Mouse (Mus musculus): Measurements from ENCODE around the gene Lyrm4. TPM values are rescaled to one million over a fixed set of nuclear protein-coding genes. Genes with fewer than 3 reads are reported as not detected.

Gene Lyrm4
- polyA plus RNA-seq, 1 experiment from 2014 or later: 26.7 TPM

DNA sequence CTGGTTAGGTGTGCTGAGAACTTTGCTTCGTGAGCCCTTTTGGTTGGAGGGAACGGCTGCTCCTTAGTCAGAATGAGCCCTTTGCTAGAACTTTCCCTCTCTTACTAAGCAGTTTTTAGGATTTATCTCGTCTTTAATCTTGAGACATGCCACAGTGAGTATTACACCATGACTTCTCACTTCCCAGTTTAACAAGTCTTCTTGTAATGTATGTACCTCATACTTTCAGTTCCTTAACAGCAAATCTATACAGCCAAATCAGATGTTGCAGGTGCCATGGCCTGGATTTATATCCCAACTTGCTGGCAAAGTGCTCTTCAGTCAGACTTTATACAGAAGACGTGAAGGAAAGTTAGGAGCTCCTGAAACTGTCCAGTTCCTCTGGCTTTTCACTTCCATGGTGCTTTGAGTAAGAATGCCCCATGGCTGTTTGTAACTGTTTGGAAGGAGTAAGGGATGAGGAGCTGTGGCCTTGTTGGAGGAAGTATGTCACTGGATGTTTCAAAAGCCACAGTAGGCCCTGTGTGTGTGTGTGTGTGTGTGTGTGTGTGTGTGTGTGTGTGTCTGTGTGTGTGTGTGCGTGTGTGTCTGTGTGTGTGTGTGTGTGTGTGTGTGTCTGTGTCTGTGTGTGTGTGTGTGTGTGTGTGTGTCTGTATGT is 14.8 kb upstream of the Lyrm4 start:
- 87% methylated on average over 4 of the region's 5 CpGs for whole genome bisulfite sequencing
- Histone ChIP-seq H3K27ac (no peak overlapping the region), H3K9me3 (no peaks in the 10 kb centered on the region), H3K4me2 (replicated peaks) (no peak overlapping the region), H3K4me3 (no peak overlapping the region), H3K9ac (no peak overlapping the region), H3K36me3 (peaks cover 3% of the 10 kb centered on the region; the same call in 1 of the 2 replicates), H3K4me1 (no peaks in the 10 kb centered on the region), H3K27me3 (no peaks in the 10 kb centered on the region)
- no peak for ATAC-seq (ENCODE audit: low FRiP score, low read depth)

DNA sequence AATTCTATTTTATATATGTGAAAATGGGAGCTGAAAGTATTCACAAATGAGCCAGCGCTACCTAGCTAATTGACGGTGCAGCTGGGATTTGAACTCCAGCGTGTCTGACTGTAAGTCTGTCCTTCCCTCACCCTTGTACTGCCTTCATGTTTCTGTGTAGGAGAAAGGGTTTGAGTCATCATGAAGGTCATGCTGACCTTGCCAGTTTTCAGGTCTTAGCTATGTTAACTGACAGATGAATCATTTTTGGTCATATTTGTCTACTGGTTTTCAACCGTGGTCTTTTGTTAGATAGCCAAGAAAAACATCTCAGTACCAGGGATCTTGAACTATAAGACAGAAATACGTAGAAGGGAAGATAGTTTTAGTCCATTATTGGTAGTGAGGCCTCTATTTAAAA is 14.1 kb upstream of the Lyrm4 start:
- Histone ChIP-seq H3K4me1 (no peaks in the 10 kb centered on the region), H3K9me3 (no peaks in the 10 kb centered on the region), H3K36me3 (peaks cover 3% of the 10 kb centered on the region; the same call in 1 of the 2 replicates), H3K9ac (no peak overlapping the region), H3K27ac (no peak overlapping the region), H3K4me3 (no peak overlapping the region), H3K27me3 (no peaks in the 10 kb centered on the region), H3K4me2 (replicated peaks) (no peak overlapping the region)
- no peak for ATAC-seq (ENCODE audit: low FRiP score, low read depth)
- 89% methylated on average over 5 of the region's 5 CpGs for WGBS

DNA sequence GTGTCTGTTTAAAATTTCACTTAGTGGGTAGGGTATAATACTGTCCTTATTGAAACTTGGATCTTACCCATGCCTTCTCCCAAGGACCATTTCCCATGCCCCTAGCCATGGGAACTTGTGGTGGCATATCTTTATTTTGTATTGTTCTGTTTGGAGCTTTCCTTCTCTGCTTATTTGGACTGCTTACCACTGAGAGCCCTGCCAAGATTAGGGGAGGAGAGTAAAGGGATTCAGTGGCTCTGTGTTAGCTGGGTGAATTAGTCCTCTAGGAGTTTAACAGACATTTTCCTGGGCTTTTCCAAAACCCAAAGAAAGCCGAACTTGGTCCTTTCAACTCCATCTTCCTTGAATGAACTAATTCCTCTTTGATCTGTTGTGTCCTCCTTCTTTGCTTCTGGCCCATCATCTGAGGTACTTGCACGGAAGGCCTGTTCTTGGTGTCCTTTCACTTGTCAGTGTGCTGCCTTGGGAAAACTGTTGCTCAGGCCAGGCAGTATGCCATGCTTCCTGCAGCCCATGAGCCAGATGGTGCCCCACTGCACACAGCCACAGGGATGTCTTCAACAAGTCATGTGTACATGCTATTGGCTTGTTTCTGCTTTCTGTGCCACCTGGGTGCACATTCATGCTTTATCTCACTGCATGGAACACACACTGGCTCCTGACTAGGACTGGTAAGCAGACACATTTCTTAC is 12.2 kb upstream of the Lyrm4 start:
- Histone ChIP-seq H3K36me3 (peaks cover 3% of the 10 kb centered on the region; the same call in 1 of the 2 replicates), H3K27me3 (no peaks in the 10 kb centered on the region), H3K9me3 (no peaks in the 10 kb centered on the region), H3K9ac (no peak overlapping the region), H3K27ac (no peak overlapping the region), H3K4me1 (no peaks in the 10 kb centered on the region), H3K4me2 (replicated peaks) (no peak overlapping the region), H3K4me3 (no peak overlapping the region)
- 82% methylated on average over 2 of the region's 2 CpGs for WGBS
- ATAC-seq (ENCODE audit: low FRiP score, low read depth): no peak

DNA sequence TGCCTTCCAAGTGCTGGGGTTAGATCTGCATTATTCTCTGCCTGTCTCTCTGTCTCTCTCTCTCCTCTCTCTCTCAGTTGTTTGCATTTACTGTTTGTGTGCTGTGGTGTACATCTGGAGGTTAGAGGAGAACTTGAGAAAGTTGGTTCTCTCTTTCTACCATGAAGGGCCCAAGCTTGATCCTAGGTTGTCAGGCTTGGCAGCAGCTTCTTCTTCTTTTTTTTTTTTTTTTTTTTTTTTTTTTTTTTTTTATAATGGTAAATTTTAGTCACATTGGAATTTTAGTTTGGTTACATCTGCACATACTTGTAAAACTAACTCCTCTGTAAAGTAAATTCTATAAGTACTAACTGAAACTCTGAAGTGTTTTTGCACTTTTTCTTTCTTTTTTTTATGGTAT is 3.3 kb upstream of the Lyrm4 start:
- peaks cover 12% of the 10 kb centered on the region for H3K4me1 ChIP-seq
- no peak for ATAC-seq (ENCODE audit: low FRiP score, low read depth)
- no peaks in the 10 kb centered on the region for H3K9me3 ChIP-seq
- no peak overlapping the region for H3K4me3 ChIP-seq
- H3K9ac ChIP-seq: no peak overlapping the region
- H3K36me3 ChIP-seq: no peaks in the 10 kb centered on the region
- no peak overlapping the region for H3K27ac ChIP-seq
- H3K4me2 ChIP-seq (replicated peaks): no peak overlapping the region
- no peaks in the 10 kb centered on the region for H3K27me3 ChIP-seq

DNA sequence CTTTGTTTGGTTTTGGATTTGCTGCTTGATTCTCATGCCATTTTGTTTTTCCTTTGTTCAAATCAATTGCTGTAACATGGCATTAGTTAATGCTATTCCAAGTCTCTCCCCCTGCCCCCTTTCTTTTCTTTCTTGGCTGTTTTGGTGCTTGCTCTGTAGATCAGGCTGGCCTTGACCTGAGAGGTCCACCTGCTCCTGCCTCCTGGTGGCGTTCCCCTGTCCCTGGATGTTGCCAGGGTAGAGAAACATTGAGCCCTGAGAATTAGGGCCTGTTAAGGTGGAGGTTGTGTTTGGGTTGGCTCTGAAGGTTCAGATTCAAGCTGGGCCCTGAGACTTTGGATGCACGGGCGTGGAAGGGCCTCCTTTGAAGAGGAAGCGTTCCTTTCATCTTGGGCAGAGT is 2.4 kb upstream of the Lyrm4 start:
- H3K4me1 ChIP-seq: peaks cover 12% of the 10 kb centered on the region
- 70% methylated on average over 4 of the region's 4 CpGs for WGBS

DNA sequence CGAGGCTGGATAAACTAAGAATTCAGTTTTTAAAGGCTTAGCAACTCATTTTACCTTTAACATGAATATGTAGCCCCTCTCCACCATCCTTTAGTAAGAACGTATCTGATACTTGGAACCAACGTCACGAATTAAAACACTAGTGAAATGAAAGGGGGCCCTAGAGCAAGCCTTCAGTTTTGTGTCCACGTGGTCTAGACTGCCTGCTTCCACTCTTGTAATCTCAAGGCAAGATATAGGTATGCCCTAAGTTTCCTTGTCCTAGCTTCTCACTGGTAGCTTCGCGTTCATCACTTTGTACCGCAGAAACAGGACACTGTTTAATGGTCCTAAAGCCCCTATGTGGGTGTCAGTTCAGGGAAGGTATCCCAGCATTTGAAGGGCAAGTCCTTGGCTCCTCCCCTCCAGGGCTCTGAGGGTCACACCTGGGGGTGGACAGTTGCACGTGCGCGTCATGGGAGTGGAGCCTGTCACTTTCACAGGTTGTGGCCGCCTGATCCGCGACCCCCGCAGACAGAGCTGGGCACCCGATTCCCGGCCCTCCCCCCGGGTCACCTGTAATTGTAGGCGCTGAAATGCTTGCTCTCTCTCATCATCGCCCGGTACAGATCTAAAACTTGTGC is 695 bp downstream of the Lyrm4 start:
- ATAC-seq (ENCODE audit: low FRiP score, low read depth): peak; percentile 17; the same call in 1 of the 2 replicates
- Histone ChIP-seq H3K27ac (no peak overlapping the region), H3K4me1 (peaks cover 12% of the 10 kb centered on the region), H3K4me3 (peak overlapping the region; percentile 70), H3K4me2 (replicated peaks) (peak overlapping the region; percentile 90), H3K9me3 (no peaks in the 10 kb centered on the region), H3K9ac (peak overlapping the region; percentile 73), H3K27me3 (no peaks in the 10 kb centered on the region), H3K36me3 (no peaks in the 10 kb centered on the region)
- WGBS: 7% methylated on average over 21 of the region's 21 CpGs

More for the DNA sequence above, 2.4 kb upstream of the Lyrm4 start:
- Histone ChIP-seq H3K36me3 (no peaks in the 10 kb centered on the region), H3K27me3 (no peaks in the 10 kb centered on the region), H3K4me2 (replicated peaks) (no peak overlapping the region), H3K9me3 (no peaks in the 10 kb centered on the region), H3K4me3 (no peak overlapping the region), H3K27ac (no peak overlapping the region), H3K9ac (no peak overlapping the region)
- ATAC-seq (ENCODE audit: low FRiP score, low read depth): no peak

DNA sequence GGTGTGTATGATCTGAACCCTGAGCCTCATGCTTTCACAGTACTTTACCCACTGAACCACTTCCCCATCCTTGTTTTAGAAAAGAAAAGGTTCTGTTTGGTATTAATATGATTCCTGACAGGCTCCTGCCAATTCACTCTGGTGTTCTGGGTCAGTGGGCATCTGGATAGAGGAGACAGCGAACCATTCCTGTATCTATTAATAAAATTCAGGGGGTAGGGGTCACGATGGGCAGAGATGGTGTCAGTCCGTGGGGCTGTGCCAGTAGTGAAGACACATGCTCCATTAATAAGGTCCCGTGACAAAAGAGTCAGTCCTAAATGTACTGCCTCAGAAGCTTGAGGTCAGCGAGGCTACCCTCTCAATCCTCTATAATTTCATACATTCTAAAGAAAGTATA is 4.1 kb downstream of the Lyrm4 start:
- Histone ChIP-seq H3K9me3 (no peaks in the 10 kb centered on the region), H3K4me1 (peaks cover 9% of the 10 kb centered on the region), H3K27ac (no peak overlapping the region), H3K27me3 (no peaks in the 10 kb centered on the region), H3K9ac (no peak overlapping the region), H3K4me3 (no peak overlapping the region), H3K4me2 (replicated peaks) (no peak overlapping the region), H3K36me3 (no peaks in the 10 kb centered on the region)
- WGBS: 89% methylated on average over 5 of the region's 5 CpGs
- no peak for ATAC-seq (ENCODE audit: low FRiP score, low read depth)

DNA sequence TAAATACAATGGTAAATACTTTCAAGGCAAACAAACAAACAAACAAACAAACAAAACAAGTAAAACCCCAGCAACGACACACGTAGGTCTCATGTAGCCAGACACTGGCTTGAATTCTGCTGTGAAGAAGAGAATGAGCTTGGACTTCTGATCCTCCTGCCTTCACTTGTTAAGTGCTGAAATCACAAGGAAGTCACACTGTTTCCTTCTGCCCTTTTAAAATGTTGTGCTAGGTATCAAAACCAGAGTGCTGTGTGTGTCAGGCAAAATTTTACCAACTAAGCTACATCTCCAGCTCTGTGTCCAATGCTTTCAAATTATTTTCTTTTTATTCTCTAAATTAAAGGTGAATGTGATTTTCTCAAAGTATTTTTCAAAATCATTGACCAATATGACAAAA is 6.0 kb downstream of the Lyrm4 start:
- H3K4me2 ChIP-seq (replicated peaks): no peak overlapping the region
- H3K9ac ChIP-seq: no peak overlapping the region
- H3K36me3 ChIP-seq: no peaks in the 10 kb centered on the region
- WGBS: 85% methylated on average over 2 of the region's 2 CpGs
- no peaks in the 10 kb centered on the region for H3K9me3 ChIP-seq
- peaks cover 5% of the 10 kb centered on the region for H3K4me1 ChIP-seq
- no peak overlapping the region for H3K4me3 ChIP-seq
- no peak overlapping the region for H3K27ac ChIP-seq
- H3K27me3 ChIP-seq: no peaks in the 10 kb centered on the region
- ATAC-seq (ENCODE audit: low FRiP score, low read depth): no peak

DNA sequence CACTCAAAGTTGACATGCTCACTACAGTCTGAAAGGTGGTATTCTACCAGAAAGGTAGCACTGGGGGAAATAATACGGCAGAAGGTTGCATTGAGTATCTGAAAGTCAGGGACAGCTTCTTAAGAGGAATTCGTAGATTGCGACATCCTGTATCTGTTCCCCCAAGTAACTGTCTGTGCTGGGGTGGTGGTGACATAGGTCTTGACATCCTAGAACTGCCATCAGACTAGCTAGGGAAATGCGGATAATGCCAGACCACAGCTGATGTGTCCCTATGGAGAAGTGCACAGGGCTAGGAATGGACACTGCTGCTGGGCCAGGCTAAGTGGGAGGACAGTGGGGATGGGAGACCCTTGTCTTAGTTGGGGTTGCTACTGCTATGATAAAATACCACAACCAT is 8.8 kb downstream of the Lyrm4 start:
- WGBS: 96% methylated on average over 4 of the region's 4 CpGs
- no peak for ATAC-seq (ENCODE audit: low FRiP score, low read depth)
- Histone ChIP-seq H3K4me2 (replicated peaks) (no peak overlapping the region), H3K36me3 (no peaks in the 10 kb centered on the region), H3K4me3 (no peak overlapping the region), H3K27me3 (no peaks in the 10 kb centered on the region), H3K9me3 (no peaks in the 10 kb centered on the region), H3K9ac (no peak overlapping the region), H3K4me1 (no peaks in the 10 kb centered on the region), H3K27ac (no peak overlapping the region)

DNA sequence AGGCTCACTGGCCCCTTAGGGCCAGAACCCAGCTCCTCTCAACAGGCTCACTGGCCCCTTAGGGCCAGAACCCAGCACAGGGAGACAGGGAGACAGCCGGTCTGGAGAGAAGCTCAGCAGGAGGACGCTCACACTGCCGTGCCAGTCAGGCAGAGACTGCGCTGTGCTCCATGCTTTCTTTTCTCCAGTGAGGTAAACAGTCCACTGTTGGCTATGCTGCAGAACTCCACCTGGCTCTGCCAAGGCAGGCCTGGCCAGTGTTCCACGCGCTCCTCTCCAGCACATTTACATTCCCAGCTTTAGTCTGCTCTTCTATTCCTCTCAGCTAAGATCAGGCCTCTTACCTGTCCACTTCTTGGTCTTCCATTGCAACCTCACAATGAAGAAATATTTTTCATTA is 11.7 kb downstream of the Lyrm4 start:
- WGBS: 96% methylated on average over 6 of the region's 6 CpGs

DNA sequence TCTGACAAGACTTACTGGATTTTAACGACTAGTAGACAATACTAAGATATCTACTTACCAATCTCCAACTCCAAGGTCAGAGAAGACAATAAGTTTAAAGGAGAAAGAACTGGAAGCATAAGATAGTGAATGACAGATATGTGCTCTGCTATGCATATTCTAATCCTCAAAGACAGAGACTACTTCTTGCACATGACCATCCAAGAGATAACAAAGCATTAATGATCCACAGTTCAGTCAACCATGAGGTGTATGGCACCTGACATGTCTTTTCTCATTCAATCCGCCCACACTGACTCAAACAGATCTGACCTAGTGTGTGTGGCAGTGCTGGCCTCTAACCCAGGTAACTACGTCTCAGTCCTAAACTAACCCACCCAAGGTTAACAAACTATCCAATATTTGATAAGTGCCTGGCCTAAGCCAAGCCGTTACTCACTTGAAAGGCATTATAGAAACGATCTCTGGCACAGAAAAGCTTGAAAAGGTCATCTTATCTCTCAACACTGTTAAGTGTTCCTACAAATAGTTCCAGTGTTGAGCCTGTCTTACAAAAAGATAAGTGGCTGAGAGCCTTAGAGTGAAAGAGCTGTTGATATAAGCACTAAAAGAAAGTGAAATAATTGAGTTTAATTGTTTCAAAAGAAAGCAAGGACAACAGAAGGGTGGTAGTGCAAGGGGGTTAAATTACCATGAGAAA is 20.5 kb downstream of the Lyrm4 start:
- H3K4me1 ChIP-seq: no peaks in the 10 kb centered on the region
- H3K27me3 ChIP-seq: no peaks in the 10 kb centered on the region
- no peaks in the 10 kb centered on the region for H3K9me3 ChIP-seq
- no peak overlapping the region for H3K27ac ChIP-seq
- WGBS: 85% methylated on average over 5 of the region's 5 CpGs
- ATAC-seq (ENCODE audit: low FRiP score, low read depth): no peak
- no peak overlapping the region for H3K4me3 ChIP-seq
- no peaks in the 10 kb centered on the region for H3K36me3 ChIP-seq
- H3K9ac ChIP-seq: no peak overlapping the region
- no peak overlapping the region for H3K4me2 ChIP-seq (replicated peaks)

More for the DNA sequence above, 11.7 kb downstream of the Lyrm4 start:
- no peak overlapping the region for H3K9ac ChIP-seq
- no peak overlapping the region for H3K27ac ChIP-seq
- no peaks in the 10 kb centered on the region for H3K4me1 ChIP-seq
- no peak overlapping the region for H3K4me2 ChIP-seq (replicated peaks)
- no peak for ATAC-seq (ENCODE audit: low FRiP score, low read depth)
- H3K36me3 ChIP-seq: no peaks in the 10 kb centered on the region
- no peaks in the 10 kb centered on the region for H3K9me3 ChIP-seq
- no peak overlapping the region for H3K4me3 ChIP-seq
- no peaks in the 10 kb centered on the region for H3K27me3 ChIP-seq

DNA sequence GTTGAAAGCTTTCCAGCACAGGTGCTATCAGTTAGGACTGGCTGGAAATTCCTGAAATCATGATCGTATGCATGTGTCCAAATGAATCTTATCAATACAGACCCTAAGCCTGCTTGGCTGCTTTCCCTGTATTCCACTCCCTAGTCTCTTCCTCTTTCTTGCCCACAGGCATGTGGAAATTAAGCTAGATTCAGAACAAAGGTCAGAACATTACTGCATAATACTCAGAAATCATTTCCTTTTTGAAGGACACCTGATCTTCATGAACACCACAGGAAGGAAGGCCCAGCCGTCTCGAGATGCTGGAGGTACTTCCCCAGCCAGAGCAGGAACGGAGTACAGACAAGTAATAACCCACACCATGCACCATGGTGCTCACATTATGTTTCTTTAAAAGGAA is 29.2 kb downstream of the Lyrm4 start:
- Histone ChIP-seq H3K4me1 (no peaks in the 10 kb centered on the region; the same call in 1 of the 2 replicates), H3K4me2 (replicated peaks) (no peak overlapping the region), H3K27ac (no peak overlapping the region), H3K9ac (no peak overlapping the region), H3K9me3 (no peaks in the 10 kb centered on the region), H3K4me3 (no peak overlapping the region), H3K27me3 (no peaks in the 10 kb centered on the region), H3K36me3 (peaks cover 12% of the 10 kb centered on the region; the same call in 1 of the 2 replicates)
- ATAC-seq (ENCODE audit: low FRiP score, low read depth): no peak
- 67% methylated on average over 4 of the region's 4 CpGs for WGBS
